Mouse (Mus musculus): ENCODE data around the gene Hoxc8.
A peak's percentile ranks its signal among the peaks of the same experiment; 100 is the strongest.

DNA sequence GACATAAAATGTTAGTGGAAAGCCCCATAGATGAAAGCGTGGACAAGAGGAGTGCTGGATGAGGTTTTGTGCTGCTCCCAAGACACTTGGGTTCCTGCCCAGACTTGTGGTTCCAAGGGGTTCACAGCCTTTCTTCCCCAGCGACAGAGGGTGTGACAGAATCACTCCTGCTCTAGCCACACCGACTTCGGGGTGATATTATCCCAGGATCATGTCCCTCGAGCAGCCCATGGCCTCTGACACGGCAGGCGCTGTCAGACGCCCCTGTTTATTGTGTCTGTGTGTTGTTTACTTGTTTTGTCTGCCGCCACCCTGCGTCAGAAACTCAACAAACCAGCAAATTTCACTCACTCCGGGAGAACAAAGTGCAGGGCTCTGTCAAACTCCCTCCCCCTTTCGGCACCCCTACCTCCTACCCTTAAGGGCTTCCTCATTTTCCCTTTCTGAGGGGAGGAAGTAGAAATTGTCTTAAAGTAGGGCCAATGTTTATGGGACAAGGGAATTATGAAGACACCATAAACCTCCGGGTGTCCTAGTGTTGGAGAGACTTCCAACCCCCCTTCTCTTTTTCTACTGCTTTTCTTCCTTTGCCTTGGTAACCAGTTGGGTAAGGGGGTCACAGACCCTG lies 12.5 kb downstream of the Hoxc8 start:
- TF ChIP-seq ZNF384 (IDR thresholded peaks at IDR 0.05; ENCODE audit: low read depth, low read length) (no peak), EP300 (IDR thresholded peaks at IDR 0.05; ENCODE audit: low read depth in 1 of 2, low read length in 2 of 2) (peak; percentile 34 to 60; a peak in 3 of 4 replicates), NRF1 (IDR thresholded peaks at IDR 0.05; ENCODE audit: insufficient read depth, low read depth, low read length, poor library complexity, severe bottlenecking) (0 out of 2 replicates have a peak, but pooled peaks have one; percentile 10), MAX (IDR thresholded peaks at IDR 0.05; ENCODE audit: low read length) (peak; percentile 47), CTCF (IDR thresholded peaks at IDR 0.05 in 2 of 3, conservative IDR thresholded peaks at IDR 0.05 in 1 of 3; ENCODE audit: control insufficient read depth in 1 of 3, insufficient read depth in 1 of 3, low read depth in 2 of 3, low read length in 3 of 3, poor library complexity in 1 of 3, severe bottlenecking in 1 of 3) (no peak), POLR2A (IDR thresholded peaks at IDR 0.05; ENCODE audit: control insufficient read depth in 1 of 2, insufficient read depth in 1 of 2, low read depth in 1 of 2, low read length in 2 of 2, poor library complexity in 1 of 2) (no peak; a peak in 1 of 4 replicates)
